Mouse (Mus musculus): Measurements from ENCODE around the gene Tubd1. TPM values are rescaled to one million over a fixed set of nuclear protein-coding genes. Genes with fewer than 3 reads are reported as not detected.

Gene Tubd1
- polyA plus RNA-seq, 1 experiment from 2014 or later: 9.8 TPM

GRCm38 (mm10) chr11:86578809-86579730 is 34.3 kb downstream of the Tubd1 start:
- Histone ChIP-seq H3K4me2 (peak overlapping the region; percentile 37; the same call in 1 of the 2 replicates), H3K4me1 (replicated peaks) (peaks cover 82% of the 10 kb centered on the region), H3K9me3 (replicated peaks) (no peaks in the 10 kb centered on the region), H3K27me3 (no peaks in the 10 kb centered on the region), H3K27ac (replicated peaks) (peak overlapping the region; percentile 87), H3K4me3 (replicated peaks) (no peak overlapping the region), H3K9ac (no peak overlapping the region), H3K36me3 (replicated peaks) (no peaks in the 10 kb centered on the region; the same call in 1 of the 2 replicates)
- WGBS (ENCODE audit: insufficient replicate concordance): 44% methylated on average over 25 of the region's 25 CpGs
- peak; percentile 17; the same call in 1 of the 2 replicates for ATAC-seq (ENCODE audit: insufficient read depth)

GRCm38 (mm10) chr11:86579731-86580318 is 35.0 kb downstream of the Tubd1 start:
- Histone ChIP-seq H3K36me3 (replicated peaks) (peaks cover 6% of the 10 kb centered on the region; the same call in 1 of the 2 replicates), H3K9me3 (replicated peaks) (no peaks in the 10 kb centered on the region), H3K27ac (replicated peaks) (peak overlapping the region; percentile 87), H3K27me3 (no peaks in the 10 kb centered on the region), H3K4me3 (replicated peaks) (no peak overlapping the region), H3K9ac (no peak overlapping the region), H3K4me1 (replicated peaks) (peaks cover 83% of the 10 kb centered on the region), H3K4me2 (no peak overlapping the region)
- WGBS (ENCODE audit: insufficient replicate concordance): 72% methylated on average over 10 of the region's 10 CpGs
- no peak for ATAC-seq (ENCODE audit: insufficient read depth)

- peaks cover 81% of the 10 kb centered on the region for H3K4me1 ChIP-seq (replicated peaks)
Observed at GRCm38 (mm10) chr11:86580319-86581113, 35.7 kb downstream of the Tubd1 start.

DNA sequence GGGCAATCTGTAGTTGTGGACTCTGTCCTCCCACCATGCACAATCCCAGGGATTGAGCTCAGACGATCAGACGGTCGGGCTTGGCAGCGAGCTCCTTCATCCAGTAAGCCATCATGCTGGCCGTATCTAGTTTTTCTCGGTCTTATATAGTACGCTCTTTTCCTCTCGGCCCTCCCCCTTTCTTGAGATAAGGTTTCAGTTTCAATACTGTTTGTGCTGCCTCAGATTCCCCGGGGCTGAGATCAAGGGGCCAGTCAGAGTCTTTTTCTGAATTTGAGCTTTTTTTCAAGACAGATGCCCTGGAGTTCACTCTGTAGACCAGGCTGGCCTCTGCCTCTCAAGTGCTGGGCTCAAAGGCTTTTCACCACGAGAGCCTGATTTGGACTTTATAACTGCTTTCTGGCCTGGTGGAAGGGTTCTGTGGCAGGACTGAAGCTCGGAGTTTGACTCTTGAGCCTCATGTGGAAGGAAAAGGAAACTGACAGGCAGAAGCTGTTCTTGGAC is 36.5 kb downstream of the Tubd1 start:
- H3K4me1 ChIP-seq (replicated peaks): peaks cover 79% of the 10 kb centered on the region

More at GRCm38 (mm10) chr11:86580319-86581113, 35.7 kb downstream of the Tubd1 start:
- Histone ChIP-seq H3K9ac (peak overlapping the region; percentile 71), H3K27ac (replicated peaks) (peak overlapping the region; percentile 87), H3K9me3 (replicated peaks) (no peaks in the 10 kb centered on the region), H3K4me3 (replicated peaks) (peak overlapping the region; percentile 58), H3K4me2 (peak overlapping the region; percentile 78), H3K27me3 (no peaks in the 10 kb centered on the region), H3K36me3 (replicated peaks) (peaks cover 9% of the 10 kb centered on the region; the same call in 1 of the 2 replicates)
- 73% methylated on average over 9 of the region's 9 CpGs for WGBS (ENCODE audit: insufficient replicate concordance)
- no peak for ATAC-seq (ENCODE audit: insufficient read depth)

GRCm38 (mm10) chr11:86581943-86582542 is 37.3 kb downstream of the Tubd1 start:
- H3K4me3 ChIP-seq (replicated peaks): peak overlapping the region; percentile 58
- peaks cover 84% of the 10 kb centered on the region for H3K4me1 ChIP-seq (replicated peaks)

More for the DNA sequence above, 36.5 kb downstream of the Tubd1 start:
- Histone ChIP-seq H3K9me3 (replicated peaks) (no peaks in the 10 kb centered on the region), H3K27me3 (no peaks in the 10 kb centered on the region), H3K27ac (replicated peaks) (peak overlapping the region; percentile 87), H3K36me3 (replicated peaks) (peaks cover 9% of the 10 kb centered on the region; the same call in 1 of the 2 replicates), H3K4me3 (replicated peaks) (peak overlapping the region; percentile 58), H3K9ac (peak overlapping the region; percentile 71), H3K4me2 (peak overlapping the region; percentile 78)
- 4% methylated on average over 11 of the region's 11 CpGs for WGBS (ENCODE audit: insufficient replicate concordance)
- ATAC-seq (ENCODE audit: insufficient read depth): peak; percentile 69

GRCm38 (mm10) chr11:86582543-86583260 is 37.9 kb downstream of the Tubd1 start:
- no peak for ATAC-seq (ENCODE audit: insufficient read depth)
- Histone ChIP-seq H3K27me3 (no peaks in the 10 kb centered on the region), H3K27ac (replicated peaks) (peak overlapping the region; percentile 87), H3K4me2 (peak overlapping the region; percentile 78; the same call in 1 of the 2 replicates), H3K4me3 (replicated peaks) (no peak overlapping the region), H3K4me1 (replicated peaks) (peaks cover 84% of the 10 kb centered on the region), H3K36me3 (replicated peaks) (peaks cover 9% of the 10 kb centered on the region; the same call in 1 of the 2 replicates), H3K9ac (no peak overlapping the region), H3K9me3 (replicated peaks) (no peaks in the 10 kb centered on the region)
- WGBS (ENCODE audit: insufficient replicate concordance): 72% methylated on average over 7 of the region's 7 CpGs

More at GRCm38 (mm10) chr11:86581943-86582542, 37.3 kb downstream of the Tubd1 start:
- peaks cover 9% of the 10 kb centered on the region; the same call in 1 of the 2 replicates for H3K36me3 ChIP-seq (replicated peaks)
- no peaks in the 10 kb centered on the region for H3K27me3 ChIP-seq
- peak overlapping the region; percentile 87 for H3K27ac ChIP-seq (replicated peaks)
- ATAC-seq (ENCODE audit: insufficient read depth): no peak
- 57% methylated on average over 12 of the region's 12 CpGs for WGBS (ENCODE audit: insufficient replicate concordance)
- peak overlapping the region; percentile 71; the same call in 1 of the 2 replicates for H3K9ac ChIP-seq
- H3K4me2 ChIP-seq: peak overlapping the region; percentile 78
- no peaks in the 10 kb centered on the region for H3K9me3 ChIP-seq (replicated peaks)

DNA sequence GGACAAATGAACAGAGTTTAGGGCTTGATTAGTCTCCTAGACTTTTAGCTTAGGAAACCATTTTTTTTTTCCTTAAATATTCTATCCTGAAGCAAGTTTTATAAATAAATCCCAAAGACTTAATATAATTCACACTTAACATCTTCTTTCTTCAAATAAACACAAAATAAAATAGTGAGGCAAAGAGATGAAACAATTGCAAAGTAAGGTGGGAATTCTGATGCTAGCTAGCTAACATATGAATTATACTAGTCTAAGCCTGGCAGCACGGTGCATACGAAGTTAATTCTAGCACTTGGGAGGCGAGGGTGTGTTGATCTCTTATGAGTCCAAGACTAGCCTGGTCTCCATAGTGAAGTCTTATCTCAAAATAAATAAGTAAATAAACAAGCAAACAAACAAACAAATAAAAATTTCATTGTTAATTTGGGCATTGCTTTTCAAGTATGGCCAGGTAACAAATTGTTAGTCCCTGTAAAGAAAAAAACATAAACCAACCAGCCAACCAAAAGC is 38.6 kb downstream of the Tubd1 start:
- ATAC-seq (ENCODE audit: insufficient read depth): no peak
- H3K9ac ChIP-seq: no peak overlapping the region
- 75% methylated on average over 3 of the region's 3 CpGs for WGBS (ENCODE audit: insufficient replicate concordance)
- H3K9me3 ChIP-seq (replicated peaks): no peaks in the 10 kb centered on the region
- no peak overlapping the region for H3K27ac ChIP-seq (replicated peaks)
- no peaks in the 10 kb centered on the region for H3K27me3 ChIP-seq
- no peak overlapping the region for H3K4me3 ChIP-seq (replicated peaks)
- peaks cover 86% of the 10 kb centered on the region for H3K4me1 ChIP-seq (replicated peaks)
- H3K4me2 ChIP-seq: no peak overlapping the region
- peaks cover 9% of the 10 kb centered on the region; the same call in 1 of the 2 replicates for H3K36me3 ChIP-seq (replicated peaks)

- H3K4me2 ChIP-seq: peak overlapping the region; percentile 73
- H3K27me3 ChIP-seq: no peaks in the 10 kb centered on the region
- H3K4me1 ChIP-seq (replicated peaks): peaks cover 84% of the 10 kb centered on the region
- no peaks in the 10 kb centered on the region for H3K9me3 ChIP-seq (replicated peaks)
- H3K36me3 ChIP-seq (replicated peaks): peaks cover 9% of the 10 kb centered on the region; the same call in 1 of the 2 replicates
- H3K9ac ChIP-seq: no peak overlapping the region
- peak overlapping the region; percentile 54; the same call in 1 of the 2 replicates for H3K4me3 ChIP-seq (replicated peaks)
- no peak for ATAC-seq (ENCODE audit: insufficient read depth)
- H3K27ac ChIP-seq (replicated peaks): peak overlapping the region; percentile 74; the same call in 1 of the 2 replicates
- WGBS (ENCODE audit: insufficient replicate concordance): 45% methylated on average over 14 of the region's 14 CpGs
Observed at GRCm38 (mm10) chr11:86583990-86584897, 39.5 kb downstream of the Tubd1 start.

Data from liver, embryonic 15.5 days (tissue).